Mouse (Mus musculus): ENCODE measurements around the gene Krt28.

The Krt28 gene

DNA sequence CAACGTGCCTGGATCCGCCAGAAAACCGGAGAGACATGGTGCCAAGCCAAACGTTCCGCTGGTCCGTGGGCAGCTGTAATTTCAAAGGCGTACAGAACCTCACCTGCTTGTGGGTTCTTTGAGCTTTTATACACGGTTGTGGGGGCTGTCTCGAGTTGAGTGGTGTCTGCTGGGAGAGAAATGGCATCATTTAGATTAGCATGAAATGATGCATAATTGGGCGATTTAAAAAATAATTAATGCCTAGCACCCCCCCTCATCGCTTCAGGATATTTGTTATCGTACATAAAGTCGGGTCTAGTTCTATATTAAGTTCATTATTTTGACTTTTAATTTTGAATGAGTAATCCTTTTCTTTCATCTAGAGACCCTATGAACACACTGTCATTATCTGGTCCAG lies at the start of gene Krt28:
Gene Krt28, minus strand, starts transcription at position 101 of the 400 bp plus-strand sequence.
- DNase-seq: no peak

DNA sequence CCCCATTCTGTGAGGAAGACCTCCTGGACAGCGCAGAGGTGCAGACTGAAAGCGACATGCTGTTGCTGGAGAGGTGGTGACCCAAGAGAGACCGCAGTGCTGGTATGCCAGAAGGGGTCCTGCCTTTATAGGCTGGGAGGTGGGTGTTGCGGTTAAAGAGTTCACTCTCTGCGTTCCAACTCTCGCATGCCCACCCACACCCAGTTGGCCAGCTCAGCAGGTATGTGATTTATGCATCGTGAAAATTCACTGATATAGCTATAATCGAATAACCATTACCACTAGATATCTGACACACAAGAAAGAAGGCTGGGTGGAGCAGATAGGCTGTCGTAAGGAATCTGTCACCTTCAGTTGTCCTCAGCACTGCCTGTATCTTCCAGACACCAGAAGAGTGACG lies 47.5 kb upstream of the Krt28 start, which contains the start of gene Krt12:
Gene Krt12, minus strand, starts transcription at position 101 of the 400 bp plus-strand sequence.
- DNase-seq: no peak

DNA sequence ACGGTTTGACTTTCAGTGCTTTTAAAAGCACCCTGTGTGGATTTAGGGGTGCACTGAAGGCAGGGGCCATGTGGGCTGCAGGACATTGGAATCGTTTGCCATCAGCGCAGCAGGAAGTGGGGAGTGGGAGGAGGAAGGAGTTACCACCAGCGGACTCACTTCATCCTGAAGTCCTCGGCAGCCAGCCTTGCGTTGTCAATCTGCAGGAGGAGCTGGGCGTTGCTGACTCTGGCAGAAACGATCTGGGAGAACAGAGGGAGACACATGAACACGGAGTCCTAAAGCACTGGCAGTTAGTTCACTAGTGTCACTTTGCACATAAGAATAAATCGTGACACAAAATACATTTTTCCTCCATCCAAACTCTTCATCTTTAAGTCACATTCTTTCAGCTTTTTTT lies 45.9 kb upstream of the Krt28 start:
- DNase-seq: no peak

DNA sequence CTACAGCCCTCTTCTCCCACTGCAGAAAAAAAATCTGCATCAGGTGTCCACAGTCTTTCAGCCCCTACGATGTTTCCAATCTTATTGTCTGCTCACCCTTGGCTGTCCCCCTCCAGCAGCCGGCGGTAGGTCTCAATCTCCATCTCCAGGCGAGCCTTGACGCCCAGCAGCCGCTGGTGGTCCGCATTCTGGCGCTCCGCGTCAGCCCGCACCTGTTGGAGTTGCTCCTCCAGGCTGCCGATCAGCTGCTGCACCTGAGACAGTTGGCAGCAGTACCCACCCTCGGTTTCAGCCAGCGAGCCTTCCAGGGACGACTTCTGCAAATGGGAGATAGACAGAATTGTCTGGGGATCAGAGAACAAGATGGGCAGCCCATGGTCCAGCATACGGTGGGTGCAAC lies 43.1 kb upstream of the Krt28 start:
- DNase-seq: no peak

DNA sequence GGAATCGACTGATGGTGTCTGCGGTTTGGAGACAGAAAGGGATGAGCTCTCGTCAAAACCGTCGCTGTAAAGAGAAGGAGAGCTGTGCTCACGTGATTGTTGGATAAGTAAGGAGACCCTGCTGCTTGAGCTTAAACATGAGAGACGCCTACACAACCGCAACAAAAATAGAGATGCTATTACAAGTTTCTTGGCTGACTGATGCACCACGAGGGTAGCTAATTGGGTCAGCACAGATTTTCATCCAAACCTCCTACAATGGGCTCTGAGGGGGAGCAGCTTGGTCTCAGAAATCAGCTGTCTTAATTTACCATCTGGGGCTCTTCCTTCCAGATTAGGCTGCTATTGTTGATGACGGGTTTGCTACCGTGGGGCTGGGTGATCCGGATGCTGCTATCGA lies 42.2 kb upstream of the Krt28 start:
- DNase-seq: no peak

DNA sequence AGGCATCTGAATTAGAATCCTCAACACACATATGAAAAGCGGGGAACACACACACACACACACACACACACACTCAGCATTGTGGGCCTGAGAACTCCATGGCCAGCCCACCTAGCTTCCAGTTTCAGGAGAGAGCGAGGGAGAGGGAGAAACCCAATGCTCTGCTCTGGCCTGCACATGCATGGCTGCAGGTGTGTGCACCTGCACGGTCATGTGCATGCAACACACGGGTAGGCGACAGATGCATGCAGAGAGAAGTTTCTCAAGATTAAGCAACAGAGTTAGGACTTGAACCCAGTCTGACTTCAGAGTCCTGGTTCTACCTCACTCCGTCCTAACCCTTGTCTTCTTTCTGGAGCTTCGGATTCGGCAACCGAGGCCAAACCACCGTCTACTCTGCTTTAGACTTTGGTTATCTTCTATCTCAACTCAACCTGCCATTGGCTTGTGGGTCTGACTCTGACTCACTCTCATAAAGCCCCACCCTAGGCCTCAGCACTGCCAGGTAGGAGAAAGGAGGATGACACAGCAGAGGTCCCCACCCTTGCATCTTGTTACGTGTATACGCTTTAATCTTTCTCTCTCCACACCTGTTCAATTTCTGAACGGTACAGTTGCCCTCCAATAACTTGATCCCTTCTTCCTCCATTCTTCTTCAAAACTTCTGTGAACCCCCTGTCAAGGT lies 39.9 kb upstream of the Krt28 start:
- no peak for DNase-seq

DNA sequence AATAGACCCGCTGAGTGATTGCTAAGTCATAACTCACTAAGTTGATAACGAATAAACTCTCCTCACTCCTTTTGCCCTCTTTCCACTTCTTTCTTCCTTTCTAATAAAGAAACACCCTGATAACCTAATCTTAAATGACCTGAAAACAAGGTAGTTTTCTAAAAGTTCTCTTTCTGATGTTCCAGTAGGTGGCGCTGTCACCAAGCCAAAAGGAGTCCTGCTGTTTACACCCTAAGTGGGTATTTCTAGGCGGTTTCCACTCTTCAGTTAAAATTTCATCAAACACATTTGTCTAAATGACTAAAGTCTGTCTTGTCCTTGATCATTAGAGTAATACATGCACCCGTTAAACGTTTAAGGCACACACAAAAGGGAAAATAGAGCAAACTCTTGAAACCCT lies 38.5 kb upstream of the Krt28 start:
- no peak for DNase-seq

DNA sequence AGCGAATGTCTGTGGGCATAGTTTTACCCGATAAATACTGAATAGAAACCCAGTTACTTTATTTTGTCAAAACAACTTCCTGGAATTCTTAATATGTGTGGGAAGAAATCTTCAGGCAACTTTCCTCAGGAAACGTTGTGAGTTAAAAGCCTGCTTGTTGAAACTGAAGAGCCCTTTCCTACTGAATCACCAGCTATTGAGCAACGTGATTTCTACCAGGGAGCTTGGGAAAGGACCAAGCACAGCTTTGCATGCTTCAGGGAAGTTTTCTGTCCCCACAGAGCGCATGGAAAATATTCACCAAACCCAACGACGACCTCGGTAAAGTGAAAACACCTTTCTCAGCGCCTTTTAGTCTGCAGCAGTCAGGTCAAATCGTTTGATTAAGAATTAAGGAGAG lies 31.5 kb upstream of the Krt28 start:
- no peak for DNase-seq

DNA sequence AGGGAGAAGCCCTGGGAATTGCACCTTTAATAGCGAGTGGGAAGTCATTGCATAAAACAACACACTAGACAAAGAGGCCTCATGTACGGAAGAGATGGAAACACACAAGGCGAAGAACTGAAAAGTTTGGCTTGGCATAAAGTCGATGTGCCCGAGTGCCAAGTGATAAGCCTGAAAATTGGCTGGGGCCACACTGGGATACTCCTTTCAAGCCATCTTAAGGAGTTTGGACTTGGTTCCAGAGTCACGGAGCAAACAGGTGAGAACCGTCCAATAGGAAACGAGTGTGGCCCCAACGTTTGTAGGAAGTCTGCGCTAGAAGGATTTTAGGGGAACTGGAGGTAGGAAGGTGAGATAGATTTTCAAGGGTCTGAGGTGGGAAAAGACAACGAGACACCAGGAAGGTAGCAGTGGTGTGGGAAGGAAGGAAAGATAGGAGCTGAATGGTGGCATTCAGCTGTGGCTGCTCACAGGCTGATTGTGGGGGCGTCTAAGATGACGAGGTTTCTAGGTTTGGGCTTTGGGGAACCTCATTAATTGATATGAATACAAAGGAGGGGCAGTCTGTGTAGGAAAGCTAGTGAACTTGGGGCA lies 25.4 kb upstream of the Krt28 start:
- DNase-seq: no peak

DNA sequence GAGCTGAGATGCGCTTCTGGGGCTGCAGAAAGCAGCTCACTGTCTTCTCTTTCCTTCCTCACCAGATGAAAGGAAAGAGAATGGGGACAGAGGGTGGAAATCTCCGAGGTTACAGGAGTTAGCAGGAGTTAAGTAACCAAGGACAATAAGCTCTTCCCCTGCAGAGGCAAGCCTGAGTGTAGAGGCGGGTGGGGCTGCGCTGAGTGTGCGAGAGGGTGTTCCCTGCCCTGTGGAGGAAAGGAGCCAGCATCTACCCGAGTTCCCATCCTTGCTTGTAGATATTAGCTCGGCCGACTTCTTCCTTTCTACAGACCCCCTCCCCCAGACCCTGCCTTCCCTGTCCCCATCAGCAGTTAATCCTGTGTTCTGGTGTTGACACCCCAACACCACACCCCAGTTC lies 24.1 kb upstream of the Krt28 start:
- DNase-seq: no peak

DNA sequence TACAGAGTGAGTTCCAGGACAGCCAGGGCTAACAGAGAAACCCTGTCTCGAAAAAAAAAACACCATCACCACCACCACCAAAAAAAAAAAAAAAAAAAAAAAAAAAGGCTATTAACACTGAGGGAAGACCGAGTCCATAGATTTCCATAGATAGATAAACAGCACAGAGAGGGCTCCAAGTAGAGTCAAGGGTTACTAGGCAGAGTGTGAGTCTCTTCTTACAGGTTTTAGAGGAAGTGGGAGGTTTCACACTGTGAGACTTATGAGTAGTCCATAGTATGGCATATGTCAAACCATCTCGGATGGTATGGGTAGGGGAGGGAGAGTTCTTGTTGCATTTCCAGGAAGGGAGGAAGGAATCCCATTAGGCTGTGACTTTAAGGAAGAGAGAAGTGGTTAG lies 23.4 kb upstream of the Krt28 start:
- no peak for DNase-seq

DNA sequence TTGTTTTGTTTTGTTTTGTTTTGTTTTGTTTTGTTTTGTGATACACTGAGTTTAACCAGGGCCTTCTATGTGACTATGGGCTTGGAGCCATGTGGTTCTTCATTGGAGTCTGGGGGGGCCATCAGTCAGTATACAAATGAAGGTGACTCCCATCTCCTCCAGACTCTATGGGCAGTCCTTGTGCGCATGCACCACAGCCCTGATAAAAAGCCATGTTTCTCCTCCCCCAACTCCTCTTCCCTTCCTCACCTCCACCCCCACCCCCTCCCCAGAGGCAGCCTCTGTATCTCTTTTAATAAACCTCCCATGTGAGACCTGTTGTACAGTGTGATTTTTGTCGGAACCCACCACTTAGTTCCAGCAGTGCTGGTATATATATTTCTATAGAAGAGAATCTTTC lies 22.0 kb upstream of the Krt28 start:
- DNase-seq: no peak

DNA sequence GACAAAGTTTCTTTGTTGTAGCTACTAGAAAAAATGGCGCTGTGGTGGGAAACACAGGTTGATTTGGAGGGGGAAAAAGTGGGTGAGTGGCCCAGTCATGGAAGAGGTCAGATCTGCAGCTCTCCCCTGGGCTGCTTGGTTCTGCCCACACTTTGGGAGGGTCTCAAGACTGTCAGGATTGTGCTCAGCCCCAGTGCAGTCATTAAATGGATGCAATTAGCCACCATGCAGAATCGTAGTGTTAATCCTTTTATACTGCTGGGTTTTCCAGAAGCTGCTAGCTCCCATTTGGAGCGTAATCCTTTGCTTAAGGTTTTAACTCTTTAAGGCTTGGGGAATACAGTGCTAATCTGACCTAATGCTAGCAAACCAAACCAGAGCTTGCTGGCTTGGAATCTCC lies 21.3 kb upstream of the Krt28 start:
- DNase-seq: no peak

DNA sequence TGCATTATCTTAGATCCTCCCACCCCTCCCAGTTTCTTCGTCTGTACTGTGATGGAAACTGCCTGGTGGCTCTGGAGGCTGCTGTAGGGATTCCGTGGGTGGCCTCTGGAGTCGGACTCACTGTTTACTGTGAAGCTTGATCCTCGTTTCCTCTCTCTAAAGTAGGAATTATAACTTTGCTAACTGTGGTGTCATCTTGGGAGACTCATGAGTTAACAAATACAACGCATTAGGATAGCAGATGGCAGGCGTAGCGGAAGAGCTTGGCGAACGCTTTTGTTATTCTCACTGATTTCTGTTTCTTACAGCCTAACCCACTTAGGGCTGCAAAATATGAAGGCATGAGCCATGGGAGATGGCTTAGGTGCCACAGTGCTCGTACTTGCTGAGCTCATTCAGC lies 17.8 kb upstream of the Krt28 start:
- no peak for DNase-seq

DNA sequence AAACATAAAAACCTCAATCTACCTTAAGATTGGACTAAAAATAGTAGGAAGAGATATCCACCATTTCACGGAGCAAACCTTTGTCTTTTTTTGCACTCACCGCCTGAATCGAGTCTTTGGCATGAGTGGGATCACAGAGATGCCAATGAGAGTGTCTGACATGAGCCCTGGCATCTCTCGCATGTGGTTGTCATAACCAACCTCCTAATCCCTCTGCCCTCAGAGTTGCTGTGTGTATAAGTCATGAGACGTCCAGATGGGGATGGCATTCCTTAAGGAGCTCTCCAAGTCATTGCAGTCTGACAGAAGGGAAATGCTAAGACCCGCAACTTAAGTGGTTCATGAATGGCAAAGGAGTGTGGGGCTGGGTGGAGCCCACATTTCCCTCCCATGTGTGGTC lies 16.7 kb upstream of the Krt28 start:
- DNase-seq: no peak

DNA sequence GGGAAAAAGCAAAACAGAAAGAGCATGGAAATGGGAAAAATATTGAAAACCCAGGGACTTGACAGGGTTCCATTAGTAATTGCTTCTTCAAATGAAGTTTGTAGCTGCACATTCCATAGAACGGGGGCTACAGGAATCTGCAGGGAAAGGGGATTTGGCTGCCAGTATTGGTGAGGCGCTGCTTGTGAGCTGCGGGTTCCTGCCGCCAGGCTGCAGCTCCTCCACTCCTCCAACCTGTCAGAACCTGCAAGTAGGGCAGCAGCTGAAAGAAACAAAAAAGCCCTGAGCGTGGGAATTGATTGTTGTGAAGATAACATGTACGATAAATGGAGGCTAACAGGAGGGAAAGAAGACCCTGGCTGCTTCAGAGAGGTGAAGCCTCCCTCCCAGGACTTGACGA lies 16.2 kb upstream of the Krt28 start:
- no peak for DNase-seq

DNA sequence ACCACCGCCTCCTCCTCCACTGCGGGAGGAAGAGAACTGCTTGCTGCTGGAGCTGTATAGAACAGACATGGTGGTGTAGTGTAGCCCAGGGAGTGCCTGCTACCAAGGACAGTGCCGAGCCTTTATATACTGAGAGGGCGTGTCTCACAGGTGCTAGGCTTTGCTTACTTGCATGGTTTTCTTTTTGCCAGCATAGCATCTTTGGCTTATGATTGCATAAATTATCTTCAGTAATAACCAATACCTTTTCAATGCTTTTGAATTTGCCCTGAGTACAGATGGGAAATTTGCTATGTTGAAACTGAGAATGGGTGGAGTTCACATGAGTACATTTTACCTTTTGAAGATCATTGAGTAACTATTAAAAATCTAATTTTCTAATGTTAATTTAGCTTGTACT lies 14.6 kb upstream of the Krt28 start, which contains the start of gene Krt10:
Gene Krt10, minus strand, starts transcription at position 101 of the 400 bp plus-strand sequence.
- no peak for DNase-seq

DNA sequence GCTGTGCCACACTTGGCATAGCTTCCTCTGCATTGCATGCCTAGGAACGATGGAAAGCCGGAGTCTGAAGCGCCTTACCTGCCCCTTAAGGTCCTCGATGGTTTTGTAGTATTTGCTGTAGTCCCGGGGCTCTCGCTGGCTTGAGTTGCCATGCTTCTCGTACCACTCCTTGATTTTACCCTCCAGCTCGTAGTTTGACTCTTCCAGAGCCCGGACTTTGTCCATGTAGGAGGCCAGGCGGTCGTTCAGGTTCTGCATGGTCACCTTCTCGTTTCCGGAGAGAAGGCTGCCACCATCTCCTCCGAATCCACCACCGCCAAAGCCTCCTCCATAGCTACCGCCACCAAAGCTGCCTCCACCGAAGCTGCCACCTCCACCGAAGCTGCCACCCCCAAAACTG lies 14.0 kb upstream of the Krt28 start:
- no peak for DNase-seq

DNA sequence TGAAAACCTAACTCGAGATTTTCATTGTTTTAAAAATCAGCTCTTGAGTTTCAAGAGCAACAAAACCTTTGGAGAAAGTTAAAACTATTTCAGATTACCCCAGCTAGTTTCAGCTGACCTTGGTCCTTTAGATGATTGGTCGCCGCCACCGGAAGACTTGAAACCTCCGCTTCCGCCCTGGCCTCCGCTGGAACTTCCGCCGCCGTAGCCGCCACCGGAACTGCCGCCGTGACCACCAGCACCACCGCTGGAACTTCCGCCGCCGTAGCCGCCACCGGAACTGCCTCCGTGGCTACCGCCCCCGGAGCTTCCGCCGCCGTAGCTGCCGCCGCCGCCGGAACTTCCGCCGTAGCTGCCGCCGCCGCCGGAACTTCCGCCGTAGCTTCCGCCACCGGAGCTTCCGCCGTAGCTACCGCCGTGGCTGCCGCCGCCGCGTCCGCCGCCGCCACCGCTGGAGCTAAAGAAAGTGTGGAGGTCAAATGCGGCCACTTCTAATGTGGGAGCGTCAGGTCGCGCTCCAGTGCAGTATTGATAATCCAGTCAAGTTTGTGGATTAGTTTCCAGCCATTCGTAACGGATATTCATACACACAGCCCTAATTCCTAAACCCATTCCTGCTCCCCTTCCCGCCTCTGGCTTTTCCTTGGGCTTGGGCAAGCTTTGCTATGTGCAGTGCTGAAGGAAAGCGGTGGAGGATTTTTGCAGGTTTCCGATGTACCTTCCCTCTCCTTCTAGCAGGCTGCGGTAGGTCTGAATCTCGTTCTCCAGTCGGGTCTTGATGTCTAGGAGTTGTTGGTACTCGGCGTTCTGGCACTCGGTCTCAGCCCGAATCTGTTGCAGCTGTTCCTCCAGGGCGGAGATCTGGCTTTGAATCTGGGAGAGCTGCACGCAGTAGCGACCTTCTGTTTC lies 11.4 kb upstream of the Krt28 start:
- DNase-seq: peak; percentile 88

DNA sequence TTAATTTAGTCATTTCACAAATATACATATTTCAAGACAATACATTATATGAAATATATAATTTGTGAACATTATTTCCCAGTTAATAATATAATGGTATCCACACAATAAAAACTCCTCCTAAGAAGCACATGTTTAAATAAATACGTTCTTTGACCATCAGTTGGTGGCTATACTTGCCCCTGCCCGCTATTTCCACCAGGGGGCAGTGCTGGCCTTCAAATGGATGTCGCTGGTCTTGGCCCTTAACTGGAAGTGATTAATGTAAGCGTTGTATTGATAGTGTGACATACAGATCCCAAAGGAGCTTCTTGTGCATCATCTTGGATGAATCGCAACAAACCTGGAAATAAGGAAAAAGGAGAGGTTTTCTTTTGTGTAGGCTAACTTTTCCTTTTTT lies 4.9 kb upstream of the Krt28 start:
- DNase-seq: peak; percentile 72

DNA sequence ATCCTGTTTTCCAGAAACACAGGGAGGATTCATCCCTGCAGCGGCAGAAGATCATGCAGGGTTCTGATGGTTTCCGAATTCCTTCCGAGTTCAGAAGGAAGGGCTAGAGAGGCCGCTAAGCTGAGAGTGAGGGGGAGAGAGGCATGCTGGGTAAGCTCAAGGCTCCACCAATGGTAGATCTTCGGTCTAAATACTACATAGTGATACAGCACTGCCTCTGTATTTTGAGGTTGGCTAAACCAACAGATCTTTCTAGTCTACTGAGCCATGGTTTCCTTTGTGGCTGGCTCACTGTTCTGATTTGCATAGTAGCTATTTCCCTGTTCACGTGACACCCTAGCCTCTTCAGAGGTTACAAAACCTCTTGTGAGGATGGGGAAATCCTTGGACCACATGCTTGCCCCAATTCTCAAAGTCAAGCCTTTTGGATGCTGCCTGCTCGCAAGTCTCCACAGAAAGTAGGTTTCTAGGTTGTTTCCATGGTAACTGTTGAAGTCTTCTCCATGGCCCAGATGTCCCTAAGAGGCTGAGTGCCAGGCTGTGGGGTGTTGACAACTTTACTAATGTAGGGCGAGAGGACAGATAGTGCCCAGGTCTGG lies 4.8 kb downstream of the Krt28 start:
- DNase-seq: no peak

DNA sequence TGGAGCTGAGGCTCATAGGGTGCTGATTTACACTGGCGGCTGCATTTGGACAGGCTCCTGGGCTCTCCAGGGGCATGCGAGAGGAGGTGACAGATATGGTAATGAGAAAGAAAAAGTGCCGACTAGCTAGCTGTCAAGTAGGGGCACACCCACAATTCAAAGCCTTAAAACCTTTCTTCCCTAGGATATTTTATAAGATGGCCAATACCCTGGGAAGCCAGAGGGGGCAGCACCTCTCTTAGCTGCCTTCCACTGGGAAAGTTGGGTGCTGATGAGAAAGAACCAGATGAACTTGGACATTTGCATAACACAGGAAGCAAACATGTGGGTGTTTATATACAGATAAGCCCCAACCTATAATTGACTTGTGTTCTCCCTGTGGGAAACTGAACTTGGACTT lies 5.5 kb downstream of the Krt28 start:
- DNase-seq: no peak

DNA sequence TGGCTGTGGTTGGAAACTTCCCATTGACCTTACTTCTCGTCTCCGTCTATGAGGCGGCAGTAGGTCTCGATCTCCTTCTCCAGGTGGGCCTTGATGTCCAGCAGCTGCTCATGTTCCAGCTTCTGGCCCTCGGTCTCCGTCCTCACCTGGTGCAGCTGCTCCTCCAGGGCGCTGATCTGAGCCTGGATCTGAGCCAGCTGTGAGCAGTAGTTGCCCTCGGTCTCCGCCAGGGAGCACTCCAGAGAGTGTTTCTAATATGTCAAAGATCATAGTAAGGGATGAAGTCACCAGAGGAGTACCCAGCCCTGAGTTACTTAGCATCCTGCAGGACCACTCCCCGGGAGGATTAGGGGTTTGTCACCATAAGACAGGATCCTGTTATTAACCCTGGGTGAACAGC lies 7.9 kb downstream of the Krt28 start:
- DNase-seq: no peak

DNA sequence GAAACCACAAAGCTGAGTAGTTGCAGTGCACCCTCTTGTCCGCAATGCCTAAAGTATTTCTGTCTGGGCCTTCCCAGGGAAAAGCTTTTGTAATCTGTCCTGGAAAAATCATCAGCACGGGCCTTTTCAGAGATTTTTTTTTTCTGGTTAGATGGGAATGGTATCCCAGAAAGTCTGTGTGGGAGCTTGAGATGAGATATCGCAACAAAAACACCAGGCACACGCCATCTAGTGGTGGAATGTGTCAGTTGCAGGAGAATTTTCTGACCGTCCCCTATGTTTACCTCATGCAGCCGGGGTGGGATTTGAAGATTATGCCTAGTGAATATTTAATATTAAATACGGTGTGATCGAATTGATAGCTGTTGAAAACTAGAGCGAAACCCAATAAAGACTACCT lies 10.3 kb downstream of the Krt28 start:
- peak; percentile 19 for DNase-seq
